Mouse (Mus musculus): Measurements from ENCODE around the gene Rbm12. TPM values are rescaled to one million over a fixed set of nuclear protein-coding genes. Genes with fewer than 3 reads are reported as not detected.

The Rbm12 gene
- polyA plus RNA-seq (2014; fragmentation: Illumina TruSeq; extraction: RNeasy Lipid Tissue Mini Kit (QIAGEN cat#74804); ENCODE audit: low read depth, low replicate concordance): 9.8 TPM

DNA sequence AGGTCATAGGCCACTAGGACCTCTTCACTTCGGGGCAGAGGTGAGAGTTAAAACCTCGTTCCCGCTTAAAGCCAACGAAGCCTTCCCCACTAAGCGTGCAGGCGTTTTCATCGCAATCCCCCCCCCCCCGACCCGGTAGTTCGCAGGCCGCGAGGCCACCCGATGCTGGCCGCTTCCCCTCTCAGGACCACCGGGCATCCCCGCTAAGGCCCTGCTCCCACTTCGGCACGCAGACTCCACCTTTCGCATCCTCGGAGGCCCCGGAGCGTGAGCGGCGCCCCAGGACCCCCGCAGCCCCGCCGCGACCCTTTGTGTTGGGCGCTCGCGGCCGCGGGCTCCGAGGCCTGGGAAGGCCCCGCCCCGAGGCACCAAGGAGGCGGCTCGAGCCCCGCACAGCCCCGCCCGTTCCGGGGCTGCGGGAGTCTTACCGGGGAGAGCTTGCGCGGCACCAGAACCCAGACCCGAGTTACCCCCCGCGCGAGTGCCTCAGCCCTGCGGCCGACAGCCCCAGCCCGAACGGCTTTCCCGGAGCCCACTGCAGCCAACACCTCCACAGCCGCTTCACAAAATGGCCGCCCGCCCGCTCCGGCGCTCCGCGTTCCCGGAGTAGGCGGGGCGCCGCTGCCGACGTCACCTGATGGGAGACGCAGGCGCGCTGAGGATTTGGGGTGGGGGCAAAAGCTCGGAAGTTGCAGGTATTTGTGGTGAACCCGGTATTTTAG is at the start of gene Rbm12, which contains the start of gene Cpne1:
Gene Rbm12 (minus strand): TSS at position 621 of the 722 bp plus-strand sequence.
Gene Cpne1 (minus strand): TSS at position 608 of the 722 bp plus-strand sequence.

DNA sequence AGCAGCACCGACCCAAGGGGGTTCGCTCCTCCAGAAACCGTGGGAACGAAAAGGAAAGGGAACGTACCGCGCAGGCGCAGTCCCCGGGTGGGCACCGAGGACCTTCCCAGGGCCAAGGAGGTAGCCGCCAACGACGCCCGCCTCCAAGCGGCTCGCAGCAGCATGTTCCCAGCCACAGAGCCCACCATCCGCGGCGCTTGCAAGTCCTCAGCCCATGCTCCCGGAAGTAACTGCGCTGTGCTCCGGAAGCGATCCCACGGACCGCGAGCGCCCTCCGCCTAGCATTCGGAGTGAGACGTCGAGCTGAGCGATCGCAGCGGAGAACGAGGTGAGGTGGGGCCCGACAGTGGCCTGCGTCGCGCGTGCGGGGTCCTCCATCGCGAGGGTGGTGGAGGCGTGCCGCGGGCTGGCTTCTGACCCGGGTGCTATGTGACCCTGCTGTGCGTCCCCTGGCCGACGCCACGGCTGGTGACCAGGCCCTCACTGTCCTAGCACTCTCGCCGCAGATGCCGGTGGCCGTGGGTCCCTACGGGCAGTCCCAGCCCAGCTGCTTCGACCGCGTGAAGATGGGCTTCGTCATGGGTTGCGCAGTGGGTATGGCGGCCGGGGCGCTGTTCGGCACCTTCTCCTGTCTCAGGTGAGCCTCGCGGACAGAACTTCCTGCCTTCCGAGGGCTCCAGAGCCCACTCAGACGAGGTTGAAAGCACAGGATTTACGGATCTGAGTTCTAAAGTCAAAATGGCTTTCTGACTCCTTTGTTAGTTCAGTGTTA is 32.4 kb upstream of the Rbm12 start, which contains the start of the genes Romo1 and Nfs1:
Gene Romo1 (plus strand): TSS at position 87 of the 772 bp plus-strand sequence.
Gene Nfs1 (minus strand): TSS at position 234 of the 772 bp plus-strand sequence.

DNA sequence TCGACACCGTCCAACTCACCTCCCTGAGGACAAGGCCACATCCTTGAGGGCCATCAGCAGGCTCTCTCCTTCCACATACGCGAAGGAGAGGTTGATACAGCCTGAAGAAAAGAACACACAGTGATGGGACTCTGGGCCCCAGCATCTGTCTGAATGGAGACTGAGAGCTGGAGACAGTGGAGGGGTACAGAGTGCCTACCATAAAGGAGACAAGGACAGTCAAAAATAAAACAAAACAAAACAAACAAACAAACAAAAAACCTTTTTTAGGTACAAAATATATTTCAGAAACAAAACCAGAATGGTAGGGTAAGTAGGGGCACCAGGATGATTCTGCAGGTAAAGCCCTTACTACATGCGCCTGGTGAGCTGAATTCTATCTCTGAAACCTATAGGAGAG is 15.2 kb upstream of the Rbm12 start, which contains the start of gene Gm28036:
Gene Gm28036 (minus strand): TSS at position 101 of the 400 bp plus-strand sequence.

DNA sequence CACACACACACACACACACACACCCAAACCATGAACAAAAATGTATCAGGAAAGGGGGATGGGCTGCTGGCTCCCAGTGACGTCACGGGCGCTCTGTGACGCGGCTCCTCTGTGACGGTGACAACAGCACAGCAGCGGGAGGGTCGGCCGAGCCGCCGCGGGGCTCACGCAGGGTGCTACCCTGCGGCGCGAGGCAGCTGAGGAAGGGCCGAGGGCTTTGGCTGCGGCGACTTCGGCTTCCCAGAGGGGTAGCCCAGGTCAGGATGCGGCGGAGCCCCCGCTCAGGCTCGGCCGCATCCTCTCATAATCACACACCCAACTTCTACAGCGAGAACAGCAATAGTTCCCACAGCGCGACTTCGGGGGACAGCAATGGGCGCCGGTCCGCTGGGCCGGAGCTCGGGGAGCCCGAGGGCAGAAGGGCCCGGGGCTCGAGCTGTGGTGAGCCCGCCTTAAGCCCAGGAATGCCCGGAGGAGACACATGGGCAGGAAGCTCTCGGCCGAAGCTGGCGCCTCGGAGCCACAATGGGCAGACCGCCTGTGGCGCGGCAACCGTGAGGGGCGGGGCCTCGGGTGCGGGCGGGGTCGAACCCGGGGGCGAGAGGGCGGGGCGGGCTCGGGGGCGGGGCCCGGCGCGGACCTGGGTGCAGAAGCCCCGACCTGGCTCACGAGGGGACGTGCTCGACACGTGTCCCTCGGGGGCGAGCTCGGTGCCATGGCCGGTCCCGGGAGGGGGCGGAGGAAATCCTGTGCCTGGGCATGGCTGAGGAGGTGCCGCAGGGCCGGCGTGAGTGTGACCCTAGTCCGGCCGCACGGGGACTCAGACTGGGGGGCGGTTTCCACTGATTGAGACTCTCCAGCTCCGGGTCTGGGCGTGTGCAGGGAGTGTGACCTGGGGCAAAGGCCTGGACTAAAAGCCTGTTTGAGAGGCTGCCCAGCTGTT is 46.4 kb downstream of the Rbm12 start, which contains the start of gene Spag4:
Gene Spag4 (plus strand): TSS at position 77 of the 943 bp plus-strand sequence.

DNA sequence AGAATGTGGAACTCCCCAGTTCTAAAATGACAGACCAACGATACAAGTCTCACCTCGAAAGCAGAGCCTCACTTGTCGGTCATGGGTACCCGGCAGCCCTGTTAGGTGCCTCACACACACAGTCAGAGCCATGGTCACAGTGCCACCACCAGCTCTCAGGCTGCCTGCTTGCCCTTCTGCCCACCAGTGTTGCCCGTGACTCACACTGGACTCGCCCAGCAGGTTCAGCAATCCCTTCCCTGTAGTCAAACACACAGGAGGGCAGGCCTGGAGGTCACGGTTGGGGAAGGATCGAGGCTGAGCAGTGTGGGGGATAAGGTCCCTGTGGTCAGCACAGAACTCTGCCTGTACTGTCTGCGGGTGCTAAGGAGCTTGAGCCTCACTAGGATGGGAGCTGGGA is 59.0 kb downstream of the Rbm12 start, which contains the start of gene Fer1l4:
Gene Fer1l4 (minus strand): TSS at position 132 of the 400 bp plus-strand sequence.

Other genes with a start within 250 kb of the Rbm12 start
- gene Uqcc1, start 181.7 kb downstream of the Rbm12 start, polyA plus RNA-seq (2014; fragmentation: Illumina TruSeq; extraction: RNeasy Lipid Tissue Mini Kit (QIAGEN cat#74804); ENCODE audit: low read depth, low replicate concordance): 50.0 TPM
- gene Gm15557, start 171.2 kb downstream of the Rbm12 start, polyA plus RNA-seq (2014; fragmentation: Illumina TruSeq; extraction: RNeasy Lipid Tissue Mini Kit (QIAGEN cat#74804); ENCODE audit: low read depth, low replicate concordance): not detected
- gene Gdf5, start 166.6 kb downstream of the Rbm12 start, polyA plus RNA-seq (2014; fragmentation: Illumina TruSeq; extraction: RNeasy Lipid Tissue Mini Kit (QIAGEN cat#74804); ENCODE audit: low read depth, low replicate concordance): 0.42 TPM
- gene Cep250, start 155.5 kb downstream of the Rbm12 start, polyA plus RNA-seq (2014; fragmentation: Illumina TruSeq; extraction: RNeasy Lipid Tissue Mini Kit (QIAGEN cat#74804); ENCODE audit: low read depth, low replicate concordance): 26.5 TPM
- gene 6430550D23Rik, start 104.0 kb downstream of the Rbm12 start, polyA plus RNA-seq (2014; fragmentation: Illumina TruSeq; extraction: RNeasy Lipid Tissue Mini Kit (QIAGEN cat#74804); ENCODE audit: low read depth, low replicate concordance): 3.1 TPM
- gene Ergic3, start 103.9 kb downstream of the Rbm12 start, polyA plus RNA-seq (2014; fragmentation: Illumina TruSeq; extraction: RNeasy Lipid Tissue Mini Kit (QIAGEN cat#74804); ENCODE audit: low read depth, low replicate concordance): 199 TPM
- gene Fer1l4, start 59.0 kb downstream of the Rbm12 start, polyA plus RNA-seq (2014; fragmentation: Illumina TruSeq; extraction: RNeasy Lipid Tissue Mini Kit (QIAGEN cat#74804); ENCODE audit: low read depth, low replicate concordance): 5.1 TPM
- 7.4 TPM for gene Spag4, start 46.8 kb downstream of the Rbm12 start, polyA plus RNA-seq (2014; fragmentation: Illumina TruSeq; extraction: RNeasy Lipid Tissue Mini Kit (QIAGEN cat#74804); ENCODE audit: low read depth, low replicate concordance)
- 29.0 TPM for gene Cpne1, start within 50 bp of the Rbm12 start, polyA plus RNA-seq (2014; fragmentation: Illumina TruSeq; extraction: RNeasy Lipid Tissue Mini Kit (QIAGEN cat#74804); ENCODE audit: low read depth, low replicate concordance)
- 12.3 TPM for gene Gm28036, start 15.1 kb upstream of the Rbm12 start, polyA plus RNA-seq (2014; fragmentation: Illumina TruSeq; extraction: RNeasy Lipid Tissue Mini Kit (QIAGEN cat#74804); ENCODE audit: low read depth, low replicate concordance)
- 219 TPM for gene Romo1, start 32.1 kb upstream of the Rbm12 start, polyA plus RNA-seq (2014; fragmentation: Illumina TruSeq; extraction: RNeasy Lipid Tissue Mini Kit (QIAGEN cat#74804); ENCODE audit: low read depth, low replicate concordance)
- 44.4 TPM for gene Nfs1, start 32.2 kb upstream of the Rbm12 start, polyA plus RNA-seq (2014; fragmentation: Illumina TruSeq; extraction: RNeasy Lipid Tissue Mini Kit (QIAGEN cat#74804); ENCODE audit: low read depth, low replicate concordance)
- gene Rbm39, start 68.3 kb upstream of the Rbm12 start, polyA plus RNA-seq (2014; fragmentation: Illumina TruSeq; extraction: RNeasy Lipid Tissue Mini Kit (QIAGEN cat#74804); ENCODE audit: low read depth, low replicate concordance): 182 TPM
- gene Phf20, start 84.5 kb upstream of the Rbm12 start, polyA plus RNA-seq (2014; fragmentation: Illumina TruSeq; extraction: RNeasy Lipid Tissue Mini Kit (QIAGEN cat#74804); ENCODE audit: low read depth, low replicate concordance): 15.1 TPM
- gene Cnbd2, start 200.3 kb upstream of the Rbm12 start, polyA plus RNA-seq (2014; fragmentation: Illumina TruSeq; extraction: RNeasy Lipid Tissue Mini Kit (QIAGEN cat#74804); ENCODE audit: low read depth, low replicate concordance): 5.7 TPM
- gene Scand1, start 200.7 kb upstream of the Rbm12 start, polyA plus RNA-seq (2014; fragmentation: Illumina TruSeq; extraction: RNeasy Lipid Tissue Mini Kit (QIAGEN cat#74804); ENCODE audit: low read depth, low replicate concordance): 39.8 TPM